Mouse (Mus musculus) mouse trophoblast stem cell (cell line): Measurements from ENCODE around the gene Cttnbp2.

Source experiments
- in situ Hi-C, 2 experiments: fragments of 300-500 bp; cut with MseI, MboI; formaldehyde crosslinking; loops; 2 replicates in 1 of 2; 3 replicates in 1 of 2; pipeline ENCODE4 v1.15.1; 2025

Gene Cttnbp2

GRCm38 (mm10) chr6:18322950-18323349, 191.7 kb downstream of the Cttnbp2 start:
- in situ Hi-C loops = no loop called here
